ENCODE assay signal across 11 mouse cellular contexts in the genomic region with DNA sequence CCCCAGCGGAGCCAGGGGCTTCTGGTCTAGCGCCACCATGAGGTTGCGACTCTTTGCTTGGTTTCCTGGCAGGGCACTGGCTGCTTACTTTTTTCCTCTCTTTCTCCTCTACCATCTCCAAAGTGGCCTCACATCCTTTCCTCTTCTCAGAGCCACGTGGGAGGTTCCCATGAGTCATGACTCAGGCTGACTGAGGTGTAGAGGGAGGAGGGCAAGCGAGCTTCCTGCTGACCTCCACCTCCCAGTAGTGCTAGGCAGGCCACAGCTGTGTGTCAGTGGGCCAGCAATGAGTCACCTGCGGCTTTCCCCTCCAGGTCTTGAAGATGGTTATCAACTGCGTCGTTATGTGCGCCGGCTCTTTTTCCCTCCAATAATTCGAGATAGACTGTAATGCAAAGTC.
A peak's percentile ranks its signal among the peaks of the same experiment; 100 is the strongest.
DNase-seq lines count a peak whose midpoint lies in the region; ATAC-seq lines count a peak whose summit lies in the region.
"Had no signal": no experiment of that assay in that cellular context is flagged by ENCODE, and none has a peak within 500 bp of the region (broad histone marks: within the 10 kb centered on the region; RNA-seq: fewer than 3 reads in every experiment).

No protein-coding gene starts in this region.

- no peaks in the 10 kb centered on the region for H3K27me3 ChIP-seq in heart, embryonic 11.5 days (ENCODE audit: control insufficient read depth, insufficient read depth, low read length)
- H3K27me3 ChIP-seq in stomach, embryonic 16.5 days (ENCODE audit: control insufficient read depth, insufficient read depth, low read length), result no peaks in the 10 kb centered on the region
- no peaks in the 10 kb centered on the region for H3K27me3 ChIP-seq in hindbrain, embryonic 16.5 days (replicated peaks; ENCODE audit: control insufficient read depth, insufficient read depth, low read length)
- no peaks in the 10 kb centered on the region for H3K27me3 ChIP-seq in limb, embryonic 10.5 days (ENCODE audit: low read depth, poor library complexity, severe bottlenecking)
- H3K27me3 ChIP-seq: limb, embryonic 13.5 days had no signal

- 66% methylated on average over 11 of the region's 11 CpGs for WGBS in heart, embryonic 11.5 days (ENCODE audit: insufficient replicate concordance)
- WGBS in stomach, embryonic 16.5 days, result 56% methylated on average over 11 of the region's 11 CpGs
- 90% methylated on average over 11 of the region's 11 CpGs for WGBS in hindbrain, embryonic 16.5 days
- WGBS in limb, embryonic 10.5 days, result 84% methylated on average over 11 of the region's 11 CpGs

- ATAC-seq in heart, embryonic 11.5 days (replicated peaks; ENCODE audit: insufficient number of reproducible peaks, low FRiP score, low TSS enrichment), result no peak
- peak; percentile 84 for ATAC-seq in granulocyte monocyte progenitor cell, adult 5-6 weeks (replicated peaks; ENCODE audit: poor library complexity, severe bottlenecking)
- ATAC-seq in stomach, embryonic 16.5 days (ENCODE audit: insufficient read depth, low FRiP score), result peak; percentile 63; the same call in 1 of the 2 replicates
- no peak for ATAC-seq in hindbrain, embryonic 16.5 days

- H3K36me3 ChIP-seq in heart, embryonic 11.5 days (ENCODE audit: control insufficient read depth, insufficient read depth, low read length), result no peaks in the 10 kb centered on the region
- H3K36me3 ChIP-seq in stomach, embryonic 16.5 days (ENCODE audit: control insufficient read depth, insufficient read depth, low read length), result no peaks in the 10 kb centered on the region
- H3K36me3 ChIP-seq in hindbrain, embryonic 16.5 days (ENCODE audit: control insufficient read depth, insufficient read depth, low read length), result no peaks in the 10 kb centered on the region
- H3K36me3 ChIP-seq in limb, embryonic 10.5 days, result no peaks in the 10 kb centered on the region
- H3K36me3 ChIP-seq: limb, embryonic 13.5 days; neural tube, embryonic 13.5 days had no signal

- DNase-seq in heart, adult 11 months, result peak; percentile 89
- DNase-seq in right cerebral cortex, adult 2 months (ENCODE audit: low spot score in 2 of 2), result peak; percentile 40 to 49
- DNase-seq in right cerebral cortex, postnatal 10 days (ENCODE audit: low spot score in 2 of 2), result no peak
- DNase-seq in limb, embryonic 10.5 days (ENCODE audit: low spot score), result no peak
- DNase-seq: cerebellum, adult 8-10 months had no signal

- no peak overlapping the region for H3K4me2 ChIP-seq in heart, embryonic 11.5 days
- H3K4me2 ChIP-seq in stomach, embryonic 16.5 days (ENCODE audit: low read depth, low read length), result no peak overlapping the region
- no peak overlapping the region for H3K4me2 ChIP-seq in hindbrain, embryonic 16.5 days (ENCODE audit: low read length)
- H3K4me2 ChIP-seq: limb, embryonic 13.5 days; neural tube, embryonic 13.5 days had no signal

- H3K27ac ChIP-seq in heart, embryonic 11.5 days (ENCODE audit: low read depth, low read length), result no peak overlapping the region
- H3K27ac ChIP-seq in stomach, embryonic 16.5 days (ENCODE audit: low read length), result peak overlapping the region; percentile 63
- H3K27ac ChIP-seq in hindbrain, embryonic 16.5 days (ENCODE audit: low read depth, low read length), result no peak overlapping the region
- no peak overlapping the region for H3K27ac ChIP-seq in limb, embryonic 10.5 days
- H3K27ac ChIP-seq: limb, embryonic 13.5 days; neural tube, embryonic 13.5 days had no signal

- no peaks in the 10 kb centered on the region for H3K9me3 ChIP-seq in heart, embryonic 11.5 days (replicated peaks; ENCODE audit: control insufficient read depth, low read length)
- H3K9me3 ChIP-seq in stomach, embryonic 16.5 days (replicated peaks; ENCODE audit: control insufficient read depth, low read length), result no peaks in the 10 kb centered on the region
- no peaks in the 10 kb centered on the region for H3K9me3 ChIP-seq in hindbrain, embryonic 16.5 days (ENCODE audit: control insufficient read depth, low read length)
- H3K9me3 ChIP-seq in limb, embryonic 10.5 days (replicated peaks), result no peaks in the 10 kb centered on the region
- H3K9me3 ChIP-seq: limb, embryonic 13.5 days; neural tube, embryonic 13.5 days had no signal

- H3K4me1 ChIP-seq in heart, embryonic 11.5 days (ENCODE audit: control insufficient read depth, insufficient read depth, low read length), result peaks cover 23% of the 10 kb centered on the region
- peaks cover 46% of the 10 kb centered on the region for H3K4me1 ChIP-seq in stomach, embryonic 16.5 days (ENCODE audit: control insufficient read depth, insufficient read depth, low read length)
- H3K4me1 ChIP-seq in hindbrain, embryonic 16.5 days (ENCODE audit: control insufficient read depth, insufficient read depth, low read depth, low read length), result no peaks in the 10 kb centered on the region
- peaks cover 48% of the 10 kb centered on the region for H3K4me1 ChIP-seq in limb, embryonic 10.5 days

- H3K9ac ChIP-seq in heart, embryonic 11.5 days (ENCODE audit: low read depth, low read length), result no peak overlapping the region
- no peak overlapping the region for H3K9ac ChIP-seq in stomach, embryonic 16.5 days (ENCODE audit: low read length)
- no peak overlapping the region for H3K9ac ChIP-seq in hindbrain, embryonic 16.5 days (ENCODE audit: low read depth, low read length)
- H3K9ac ChIP-seq: limb, embryonic 13.5 days; neural tube, embryonic 13.5 days had no signal

- no peak overlapping the region for H3K4me3 ChIP-seq in heart, embryonic 11.5 days (ENCODE audit: low read depth, low read length)
- no peak overlapping the region for H3K4me3 ChIP-seq in stomach, embryonic 16.5 days (replicated peaks; ENCODE audit: low read length)
- H3K4me3 ChIP-seq in hindbrain, embryonic 16.5 days (ENCODE audit: low read length), result no peak overlapping the region
- H3K4me3 ChIP-seq in limb, embryonic 10.5 days, result no peak overlapping the region
- H3K4me3 ChIP-seq: limb, embryonic 13.5 days; neural tube, embryonic 13.5 days had no signal

Comparison
In these comparisons a context has a peak if more than half of its experiments do, and no peak if none do; other contexts are left out.
1. DNase-seq: peak in heart, adult 11 months (single experiment) and right cerebral cortex, adult 2 months (2 of 2); none in right cerebral cortex, postnatal 10 days (0 of 2) and limb, embryonic 10.5 days (single experiment).
2. ATAC-seq: peak in granulocyte monocyte progenitor cell, adult 5-6 weeks (single experiment) and stomach, embryonic 16.5 days (single experiment); none in heart, embryonic 11.5 days (single experiment) and hindbrain, embryonic 16.5 days (single experiment).